In genomic region chr19:17159676-17160075, GRCm38 (mm10) we compare ENCODE assay signal across 12 mouse cellular contexts.
DNase-seq lines count a peak whose midpoint lies in the region; ATAC-seq and TF ChIP-seq lines count a peak whose summit lies in the region.
"Had no signal": no experiment of that assay in that cellular context is flagged by ENCODE, and none has a peak within 500 bp of the region (broad histone marks: within the 10 kb centered on the region; RNA-seq: fewer than 3 reads in every experiment).

No protein-coding gene starts in this region.

- H3K27ac ChIP-seq in kidney, adult 2 months (ENCODE audit: insufficient read depth, low read depth, low read length), result no peak overlapping the region
- H3K27ac ChIP-seq: embryonic facial prominence, embryonic 15.5 days; limb, embryonic 13.5 days had no signal

- no peak for ATAC-seq in megakaryocyte, adult 5-6 weeks (ENCODE audit: poor library complexity, severe bottlenecking)
- ATAC-seq: forebrain, postnatal 0 days had no signal

- peak; percentile 32 for DNase-seq in kidney, adult 2 months
- no peak for DNase-seq in kidney, postnatal 4 days
- DNase-seq in 3T3-L1 (ENCODE audit: low read depth, low spot score), result peak; percentile 64
- DNase-seq in 416B (ENCODE audit: low read depth), result peak; percentile 45
- peak; percentile 79 for DNase-seq in cerebellum, adult 8-10 months
- no peak for DNase-seq in ovary, postnatal 36 days (ENCODE audit: low spot score)
- DNase-seq: forebrain, postnatal 0 days; gastrocnemius, postnatal 25 days; kidney, adult 9 months had no signal

- TF ChIP-seq POLR2A in kidney, adult 2 months (IDR thresholded peaks at IDR 0.05; ENCODE audit: low read depth, low read length), result no peak

- 53% methylated on average over 2 of the region's 2 CpGs for WGBS in kidney, adult 2 months

- no peak overlapping the region for H3K4me3 ChIP-seq in kidney, adult 2 months (ENCODE audit: insufficient read depth, low read depth, low read length)
- H3K4me3 ChIP-seq: embryonic facial prominence, embryonic 15.5 days; limb, embryonic 13.5 days had no signal

- no peaks in the 10 kb centered on the region for H3K4me1 ChIP-seq in kidney, adult 2 months (ENCODE audit: control insufficient read depth, insufficient read depth, low read length)

- no peak for TF ChIP-seq CTCF in kidney, adult 2 months (conservative IDR thresholded peaks at IDR 0.05; ENCODE audit: insufficient read depth, insufficient read length, low read depth, low read length)

- no peaks in the 10 kb centered on the region for H3K27me3 ChIP-seq in kidney, adult 2 months (replicated peaks; ENCODE audit: control insufficient read depth, insufficient read depth, low read length)
- H3K27me3 ChIP-seq: embryonic facial prominence, embryonic 15.5 days; limb, embryonic 13.5 days had no signal

- H3K36me3 ChIP-seq in kidney, adult 2 months (ENCODE audit: control insufficient read depth, insufficient read depth, low read length), result no peaks in the 10 kb centered on the region
- H3K36me3 ChIP-seq: embryonic facial prominence, embryonic 15.5 days; limb, embryonic 13.5 days had no signal

Comparison
In these comparisons a context has a peak if more than half of its experiments do, and no peak if none do; other contexts are left out.
1. DNase-seq: peak in kidney, adult 2 months (single experiment), 3T3-L1 (single experiment), 416B (single experiment) and cerebellum, adult 8-10 months (single experiment); none in kidney, postnatal 4 days (0 of 2) and ovary, postnatal 36 days (single experiment).